Mouse (Mus musculus) hindbrain, embryonic 16.5 days (tissue): ENCODE measurements around the gene Hoxa11. TPM values are rescaled to one million over a fixed set of nuclear protein-coding genes. Genes with fewer than 3 reads are reported as not detected.

Source experiments
- ATAC-seq: fragments of 200-750 bp; cut with Nextera tagmentation; 2 replicates; pipeline ENCODE4 v1.8.0; 2017; ENCODE audit warnings: moderate TSS enrichment, moderate library complexity
- H3K27ac ChIP-seq: fragments of 300-500 bp; sonication (generic); 2 replicates; pipeline ENCODE4 v1.5.1; 2014; ENCODE audit warnings: low read depth, mild to moderate bottlenecking, control low read depth, low read length, moderate library complexity
- H3K27me3 ChIP-seq: fragments of 300-500 bp; sonication (generic); replicated peaks from 2 replicates; pipeline ENCODE4 v1.6.1; 2014; ENCODE audit warnings: low read length; ENCODE audit not compliant: control insufficient read depth, insufficient read depth
- H3K36me3 ChIP-seq: fragments of 300-500 bp; sonication (generic); 2 replicates; pipeline ENCODE4 v1.6.1; 2014; ENCODE audit warnings: mild to moderate bottlenecking, low read length, moderate library complexity, mixed read lengths; ENCODE audit not compliant: control insufficient read depth, insufficient read depth
- H3K4me1 ChIP-seq: fragments of 300-500 bp; sonication (generic); 2 replicates; pipeline ENCODE4 v1.6.1; 2014; ENCODE audit warnings: low read depth, low read length; ENCODE audit not compliant: control insufficient read depth, insufficient read depth
- H3K4me2 ChIP-seq: fragments of 300-500 bp; sonication (generic); 2 replicates; pipeline ENCODE4 v1.6.1; 2014; ENCODE audit warnings: mild to moderate bottlenecking, low read length, control low read depth, moderate library complexity
- H3K4me3 ChIP-seq: fragments of 300-500 bp; sonication (generic); 2 replicates; pipeline ENCODE4 v1.5.1; 2014; ENCODE audit warnings: mild to moderate bottlenecking, low read length, control low read depth, moderate library complexity
- H3K9ac ChIP-seq: fragments of 300-500 bp; sonication (generic); 2 replicates; pipeline ENCODE4 v1.6.1; 2014; ENCODE audit warnings: low read depth, mild to moderate bottlenecking, control low read depth, low read length, moderate library complexity
- H3K9me3 ChIP-seq: fragments of 300-500 bp; sonication (generic); 2 replicates; pipeline ENCODE4 v1.6.1; 2014; ENCODE audit warnings: mild to moderate bottlenecking, low read length, moderate library complexity; ENCODE audit not compliant: control insufficient read depth
- WGBS: fragments of 180-500 bp; shearing (Covaris S2); extraction: QIAGEN DNeasy Blood & Tissue Kit; methylation state at CpG from one replicate; pipeline ENCODE4 v1.1.7; 2014; 5-methylcytosine and 5-hydroxymethylcytosine counted together
- polyA plus RNA-seq: library from polyadenylated mRNA; unstranded; fragments of >200 nt; fragmentation: Nextera tagmentation; extraction: Ambion mirVana; gene quantifications from 2 replicates; pipeline ENCODE4 v1.2.1, GENCODE M21; 2015

The Hoxa11 gene
- polyA plus RNA-seq, 1 experiment from 2014 or later: not detected

- Histone ChIP-seq H3K9me3 (no peaks in the 10 kb centered on the region), H3K27me3 (peaks cover 68% of the 10 kb centered on the region), H3K4me2 (no peak overlapping the region), H3K36me3 (no peaks in the 10 kb centered on the region), H3K4me3 (no peak overlapping the region), H3K27ac (no peak overlapping the region), H3K4me1 (peaks cover 7% of the 10 kb centered on the region), H3K9ac (no peak overlapping the region)
- WGBS: 4% methylated on average over 33 of the region's 36 CpGs
- no peak for ATAC-seq
These were observed 20.6 kb downstream of the Hoxa11 start for GRCm38 (mm10) chr6:52224895-52225611.

GRCm38 (mm10) chr6:52223939-52224760 lies 21.5 kb downstream of the Hoxa11 start:
- 3% methylated on average over 24 of the region's 24 CpGs for WGBS
- no peaks in the 10 kb centered on the region for H3K9me3 ChIP-seq
- no peak overlapping the region for H3K4me2 ChIP-seq
- no peak for ATAC-seq
- peaks cover 69% of the 10 kb centered on the region for H3K27me3 ChIP-seq
- no peak overlapping the region for H3K27ac ChIP-seq
- H3K36me3 ChIP-seq: no peaks in the 10 kb centered on the region
- H3K4me1 ChIP-seq: peaks cover 7% of the 10 kb centered on the region
- no peak overlapping the region for H3K9ac ChIP-seq
- H3K4me3 ChIP-seq: no peak overlapping the region

- H3K27me3 ChIP-seq: peaks cover 67% of the 10 kb centered on the region
- H3K9ac ChIP-seq: no peak overlapping the region
These were observed 22.9 kb downstream of the Hoxa11 start for GRCm38 (mm10) chr6:52222729-52223128.

GRCm38 (mm10) chr6:52221993-52222685 lies 23.5 kb downstream of the Hoxa11 start:
- Histone ChIP-seq H3K27ac (no peak overlapping the region), H3K4me2 (peak overlapping the region; percentile 92), H3K9me3 (no peaks in the 10 kb centered on the region), H3K4me3 (peak overlapping the region; percentile 50; the same call in 1 of the 2 replicates), H3K27me3 (peaks cover 61% of the 10 kb centered on the region), H3K4me1 (peaks cover 7% of the 10 kb centered on the region), H3K9ac (no peak overlapping the region), H3K36me3 (no peaks in the 10 kb centered on the region)
- WGBS: 4% methylated on average over 21 of the region's 21 CpGs
- no peak for ATAC-seq

More at GRCm38 (mm10) chr6:52222729-52223128, 22.9 kb downstream of the Hoxa11 start:
- Histone ChIP-seq H3K4me2 (no peak overlapping the region), H3K4me1 (peaks cover 7% of the 10 kb centered on the region), H3K27ac (no peak overlapping the region), H3K4me3 (no peak overlapping the region), H3K36me3 (no peaks in the 10 kb centered on the region), H3K9me3 (no peaks in the 10 kb centered on the region)
- 15% methylated on average over 13 of the region's 13 CpGs for WGBS
- ATAC-seq: no peak

GRCm38 (mm10) chr6:52221337-52221992 lies 24.1 kb downstream of the Hoxa11 start, which contains the start of gene Hoxa7:
Gene Hoxa7 (minus strand): TSS chr6:52221854.
- no peak within 1 kb of the TSS for H3K27ac ChIP-seq
- peak within 1 kb of the TSS; percentile 66 for H3K9ac ChIP-seq
- H3K27me3 ChIP-seq: peaks cover 58% of the 10 kb centered on the region
- no peaks in the 10 kb centered on the region for H3K36me3 ChIP-seq
- WGBS: under 1% methylated on average over 46 of the region's 46 CpGs
- H3K4me2 ChIP-seq: peak within 1 kb of the TSS; percentile 92
- H3K4me3 ChIP-seq: peak within 1 kb of the TSS; percentile 50
- H3K9me3 ChIP-seq: no peaks in the 10 kb centered on the region
- ATAC-seq: peak; percentile 71
- peaks cover 7% of the 10 kb centered on the region for H3K4me1 ChIP-seq

- Histone ChIP-seq H3K36me3 (no peaks in the 10 kb centered on the region), H3K4me1 (peaks cover 7% of the 10 kb centered on the region), H3K9me3 (no peaks in the 10 kb centered on the region), H3K27ac (no peak overlapping the region), H3K4me2 (peak overlapping the region; percentile 92), H3K27me3 (peaks cover 61% of the 10 kb centered on the region), H3K4me3 (peak overlapping the region; percentile 50), H3K9ac (no peak overlapping the region; the same call in 1 of the 2 replicates)
- ATAC-seq: no peak
- 8% methylated on average over 12 of the region's 12 CpGs for WGBS
These were observed 24.7 kb downstream of the Hoxa11 start for GRCm38 (mm10) chr6:52220865-52221310.

- Histone ChIP-seq H3K9me3 (no peaks in the 10 kb centered on the region), H3K27me3 (peaks cover 61% of the 10 kb centered on the region), H3K36me3 (no peaks in the 10 kb centered on the region), H3K4me2 (no peak overlapping the region), H3K4me1 (peaks cover 7% of the 10 kb centered on the region), H3K27ac (no peak overlapping the region), H3K4me3 (no peak overlapping the region), H3K9ac (no peak overlapping the region)
- 14% methylated on average over 32 of the region's 32 CpGs for WGBS
- no peak for ATAC-seq
These were observed 25.4 kb downstream of the Hoxa11 start for GRCm38 (mm10) chr6:52220003-52220864.
